Mouse (Mus musculus) erythroblast, embryonic 14.5 days (primary cell): Measurements from ENCODE around the gene Sgms2.

Experiments used
- GATA1 ChIP-seq: IDR thresholded peaks from 2 replicates; pipeline ENCODE4 v1.6.1; 2012; ENCODE audit warnings: low read length, inconsistent platforms, mixed read lengths
- TAL1 ChIP-seq: IDR thresholded peaks from 3 replicates; pipeline ENCODE4 v1.6.1; 2012; ENCODE audit warnings: low read length, inconsistent platforms, mixed read lengths

DNA sequence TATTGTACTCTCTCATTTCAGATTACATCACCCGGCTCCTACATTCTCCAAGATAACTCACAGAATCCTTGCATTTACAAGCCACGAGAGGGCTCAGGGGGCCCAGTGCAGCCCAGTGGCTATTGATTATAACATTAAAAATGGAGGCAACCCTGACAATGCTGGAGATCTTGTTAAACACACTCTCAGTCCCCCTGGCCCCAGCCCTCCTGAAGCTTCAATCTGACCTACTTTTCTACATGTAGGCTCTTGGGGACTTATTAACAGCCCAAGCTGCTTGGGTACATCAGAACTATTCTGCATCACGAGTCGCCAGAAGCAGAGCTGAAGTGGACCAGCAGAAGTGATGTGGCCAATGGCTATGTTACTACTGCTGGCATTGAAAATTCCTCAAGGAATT, 164.6 kb downstream of the Sgms2 start:
- no peak for TF ChIP-seq GATA1
- TF ChIP-seq TAL1 = no peak
